In the genomic region with DNA sequence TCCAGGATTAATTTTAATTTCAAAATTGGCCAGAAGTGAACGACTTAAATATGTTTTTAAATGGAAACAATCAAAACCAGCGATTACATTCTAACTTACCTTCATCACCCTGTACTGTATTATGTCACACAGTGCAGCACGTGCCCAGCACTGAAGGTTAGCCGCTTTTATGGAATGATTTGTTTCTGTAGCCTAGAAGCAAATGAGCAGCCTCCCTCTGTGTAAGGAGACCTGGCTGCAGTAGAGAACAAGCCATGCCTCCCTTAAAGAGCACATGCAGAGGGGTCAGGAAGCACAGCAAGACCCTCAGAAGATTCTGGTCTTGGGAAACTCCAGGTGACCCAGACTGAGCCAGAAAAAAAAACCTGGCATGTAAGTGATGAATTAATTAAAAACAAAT, we compare ENCODE assay signal across 17 mouse cellular contexts.
"Had no signal": no experiment of that assay in that cellular context is flagged by ENCODE, and none has a peak within 500 bp of the region (broad histone marks: within the 10 kb centered on the region; RNA-seq: fewer than 3 reads in every experiment).

No protein-coding gene starts in this region.

- H3K27ac ChIP-seq: lung, embryonic 15.5 days; macrophage; midbrain, embryonic 13.5 days; midbrain, embryonic 15.5 days; neural tube, embryonic 12.5 days; stomach, embryonic 15.5 days; stomach, postnatal 0 days had no signal

- ATAC-seq: lung, postnatal 0 days; midbrain, embryonic 13.5 days; midbrain, embryonic 15.5 days had no signal

- H3K36me3 ChIP-seq: lung, embryonic 15.5 days; midbrain, embryonic 13.5 days; midbrain, embryonic 15.5 days; neural tube, embryonic 12.5 days; stomach, embryonic 15.5 days had no signal

- H3K4me2 ChIP-seq: lung, embryonic 15.5 days; midbrain, embryonic 11.5 days; midbrain, embryonic 13.5 days; midbrain, embryonic 15.5 days; neural tube, embryonic 12.5 days; stomach, embryonic 15.5 days had no signal

- DNase-seq: lung, adult 2 months; lung, postnatal 14 days; lung, postnatal 36 days; right cerebral cortex, postnatal 14 days; thymus, adult 2 months; thymus, postnatal 25 days; thymus, postnatal 4 days had no signal

- H3K4me3 ChIP-seq: lung, embryonic 15.5 days; megakaryocyte, embryonic 14.5 days; midbrain, embryonic 13.5 days; midbrain, embryonic 15.5 days; neural tube, embryonic 12.5 days; stomach, embryonic 15.5 days had no signal

- H3K9me3 ChIP-seq: lung, embryonic 15.5 days; midbrain, embryonic 13.5 days; midbrain, embryonic 15.5 days; neural tube, embryonic 12.5 days; stomach, embryonic 15.5 days had no signal

- H3K27me3 ChIP-seq: lung, embryonic 15.5 days; megakaryocyte, embryonic 14.5 days; midbrain, embryonic 13.5 days; midbrain, embryonic 15.5 days; neural tube, embryonic 12.5 days; stomach, embryonic 15.5 days had no signal

- H3K9ac ChIP-seq: lung, embryonic 15.5 days; midbrain, embryonic 13.5 days; midbrain, embryonic 15.5 days; neural tube, embryonic 12.5 days; stomach, embryonic 15.5 days had no signal

- H3K4me1 ChIP-seq: lung, embryonic 15.5 days; megakaryocyte, embryonic 14.5 days; midbrain, embryonic 13.5 days; stomach, embryonic 15.5 days had no signal
